Mouse (Mus musculus) mouse embryonic stem cell (cell line): ENCODE measurements around the gene Acsm5.
"Not testable (repeated sequence)": the region's sequence is repeated elsewhere in the genome, so short reads cannot be mapped to it uniquely, and the experiment has no call there.

Source experiments
- in situ Hi-C, 2 experiments: fragments of 300-500 bp; cut with MboI; formaldehyde crosslinking; loops; 1 replicate in 1 of 2; 3 replicates in 1 of 2; pipeline ENCODE4 v1.14.3; 2019 to 2020; ENCODE audit warnings: low sequenced_read_pairs in 2 of 2, low pct_unique_long_range_greater_than_20kb in 1 of 2, mixed read lengths in 1 of 2; ENCODE audit not compliant: unreplicated experiment in 1 of 2

The Acsm5 gene

GRCm38 (mm10) chr7:119528617-119529016, 9.4 kb downstream of the Acsm5 start:
- in situ Hi-C loops: no loop called here

- in situ Hi-C loops: no loop called here
These were observed 13.7 kb downstream of the Acsm5 start for GRCm38 (mm10) chr7:119532924-119533323.

- in situ Hi-C loops: no loop called here
These were observed 15.1 kb downstream of the Acsm5 start for GRCm38 (mm10) chr7:119534389-119534788.

- in situ Hi-C loops: no loop called here
These were observed 23.2 kb downstream of the Acsm5 start for GRCm38 (mm10) chr7:119542445-119542844.

- in situ Hi-C loops: no loop called here
These were observed 26.3 kb downstream of the Acsm5 start for GRCm38 (mm10) chr7:119545572-119545971.

- in situ Hi-C loops: no loop called here
These were observed 31.4 kb downstream of the Acsm5 start for GRCm38 (mm10) chr7:119550471-119551222.

- in situ Hi-C loops: no loop called here
These were observed 34.8 kb downstream of the Acsm5 start, which contains the start of gene Acsm2 for GRCm38 (mm10) chr7:119554040-119554439. TSS of gene Acsm2 (plus strand) at chr7:119554340.

GRCm38 (mm10) chr7:119559789-119560451, 40.7 kb downstream of the Acsm5 start:
- in situ Hi-C loops: no loop called here

- in situ Hi-C loops: no loop called here
These were observed 41.2 kb downstream of the Acsm5 start for GRCm38 (mm10) chr7:119560452-119560835.

GRCm38 (mm10) chr7:119561441-119561840, 42.2 kb downstream of the Acsm5 start:
- in situ Hi-C loops: no loop called here

GRCm38 (mm10) chr7:119562476-119562875, 43.2 kb downstream of the Acsm5 start:
- in situ Hi-C loops: not testable (repeated sequence)

GRCm38 (mm10) chr7:119594530-119595107, 75.4 kb downstream of the Acsm5 start:
- in situ Hi-C loops: no loop called here
